Mouse (Mus musculus) stomach, postnatal 0 days (tissue): ENCODE measurements at regions not wholly inside any gene's neighbourhood (a gene's known extent, or its start where the extent isn't known, plus 50 kb on each side); places are given as distances from the start of the nearest gene placed in this dataset.

ENCODE experiments used
- CTCF ChIP-seq: IDR thresholded peaks from 2 replicates; pipeline ENCODE4 v1.5.1; 2016; ENCODE audit warnings: antibody characterized with exemption, low read depth, mild to moderate bottlenecking, moderate library complexity
- EP300 ChIP-seq: optimal IDR thresholded peaks from 2 replicates; pipeline ENCODE3; 2016; ENCODE audit warnings: antibody characterized with exemption

GRCm38 (mm10) chrX:134882334-134882733, 73.3 kb upstream of the Armcx2 start:
- TF ChIP-seq CTCF (no peak), EP300 (no peak)
